9 mouse cellular contexts compared by ENCODE assay signal in the genomic region with DNA sequence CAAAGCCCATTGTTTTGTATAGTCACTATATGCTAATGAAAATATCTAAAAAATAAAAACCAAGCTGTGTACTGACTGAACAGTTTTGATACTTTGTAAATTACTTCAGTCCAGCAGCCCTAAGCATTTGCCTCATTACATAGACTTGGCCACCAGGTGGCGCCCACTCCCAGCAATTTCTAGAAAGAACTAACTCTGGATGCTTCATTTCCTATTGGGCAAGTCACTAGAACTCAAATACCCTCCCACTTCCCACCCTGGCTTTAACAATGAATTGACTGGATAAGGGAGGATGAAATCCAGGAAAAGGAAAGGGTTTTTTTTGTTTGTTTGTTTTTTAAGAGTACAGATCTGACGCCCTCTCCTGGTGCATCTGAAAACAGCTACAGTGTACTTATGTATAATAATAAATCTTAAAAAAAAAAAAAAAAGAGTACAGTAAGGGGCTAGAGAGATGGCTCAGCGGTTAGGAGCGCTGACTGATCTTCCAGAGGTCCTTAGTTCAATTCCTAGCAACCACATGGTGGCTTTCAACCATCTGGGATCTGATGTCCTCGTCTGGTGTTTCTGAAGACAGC. TPM values are rescaled to one million over a fixed set of nuclear protein-coding genes. Genes with fewer than 3 reads are reported as not detected.
DNase-seq lines count a peak whose midpoint lies in the region; ATAC-seq lines count a peak whose summit lies in the region.
"Had no signal": no experiment of that assay in that cellular context is flagged by ENCODE, and none has a peak within 500 bp of the region (broad histone marks: within the 10 kb centered on the region; RNA-seq: fewer than 3 reads in every experiment).

No protein-coding gene starts in this region.

- DNase-seq in Muller cell, postnatal 12 days (ENCODE audit: inconsistent ontology term) = peak; percentile 88
- DNase-seq in cerebellum, adult 11-12 months = peak; percentile 58
- peak; percentile 87 to 92 for DNase-seq in layer of hippocampus, postnatal 10 days (ENCODE audit: low spot score in 2 of 2)
- DNase-seq in lung, postnatal 25 days (ENCODE audit: low spot score) = peak; percentile 87
- peak; percentile 71 for DNase-seq in retina, postnatal 7 days (ENCODE audit: low read depth, low spot score)
- peak; percentile 72 to 77 for DNase-seq in thymus, postnatal 36 days

- H3K9ac ChIP-seq in forebrain, embryonic 16.5 days (replicated peaks; ENCODE audit: low read depth, low read length) = no peak overlapping the region
- no peak overlapping the region for H3K9ac ChIP-seq in hindbrain, embryonic 12.5 days

- 46% methylated on average over 5 of the region's 5 CpGs for WGBS in forebrain, embryonic 16.5 days
- 44% methylated on average over 5 of the region's 5 CpGs for WGBS in hindbrain, embryonic 12.5 days

- H3K4me1 ChIP-seq in forebrain, embryonic 16.5 days (replicated peaks; ENCODE audit: control insufficient read depth, insufficient read depth, low read length) = no peaks in the 10 kb centered on the region; the same call in 1 of the 2 replicates
- no peaks in the 10 kb centered on the region for H3K4me1 ChIP-seq in hindbrain, embryonic 12.5 days

- peak; percentile 88 for ATAC-seq in forebrain, embryonic 16.5 days
- peak; percentile 67; the same call in 1 of the 2 replicates for ATAC-seq in hindbrain, embryonic 12.5 days (ENCODE audit: low FRiP score)

- H3K4me2 ChIP-seq in forebrain, embryonic 16.5 days (ENCODE audit: low read length) = no peak overlapping the region
- H3K4me2 ChIP-seq in hindbrain, embryonic 12.5 days (replicated peaks) = no peak overlapping the region

- H3K9me3 ChIP-seq in forebrain, embryonic 16.5 days (ENCODE audit: control insufficient read depth, low read length) = no peaks in the 10 kb centered on the region
- no peaks in the 10 kb centered on the region for H3K9me3 ChIP-seq in hindbrain, embryonic 12.5 days (replicated peaks)
- H3K9me3 ChIP-seq: megakaryocyte, embryonic 14.5 days had no signal

- no peak overlapping the region for H3K4me3 ChIP-seq in forebrain, embryonic 16.5 days (replicated peaks; ENCODE audit: low read length)
- H3K4me3 ChIP-seq in hindbrain, embryonic 12.5 days = no peak overlapping the region
- H3K4me3 ChIP-seq: megakaryocyte, embryonic 14.5 days had no signal

- H3K27me3 ChIP-seq in forebrain, embryonic 16.5 days (replicated peaks; ENCODE audit: control insufficient read depth, insufficient read depth, low read length) = no peaks in the 10 kb centered on the region
- no peaks in the 10 kb centered on the region for H3K27me3 ChIP-seq in hindbrain, embryonic 12.5 days
- H3K27me3 ChIP-seq: megakaryocyte, embryonic 14.5 days had no signal

- H3K27ac ChIP-seq in forebrain, embryonic 16.5 days (ENCODE audit: low read length) = no peak overlapping the region
- H3K27ac ChIP-seq in hindbrain, embryonic 12.5 days = no peak overlapping the region

- H3K36me3 ChIP-seq in forebrain, embryonic 16.5 days (ENCODE audit: control insufficient read depth, insufficient read depth) = no peaks in the 10 kb centered on the region
- H3K36me3 ChIP-seq in hindbrain, embryonic 12.5 days = no peaks in the 10 kb centered on the region

RNA-seq across cellular contexts. Expression of a gene that starts 14.8 kb away (rescaled TPM):
- polyA plus RNA-seq in forebrain, embryonic 16.5 days (2015; fragmentation: Nextera tagmentation; extraction: Ambion mirVana) = 13.1 and 13.8 TPM in 2 replicates
- 24.4 and 24.8 TPM in 2 replicates for polyA plus RNA-seq in hindbrain, embryonic 12.5 days (2016; fragmentation: Nextera tagmentation; extraction: Ambion mirVana)
- total RNA-seq in layer of hippocampus, postnatal 10 days (2021) = 10 to 100 TPM; 15.2 to 15.5 TPM
